Mouse (Mus musculus): ENCODE data around the gene Slc25a44.
"Not testable (repeated sequence)": the region's sequence is repeated elsewhere in the genome, so short reads cannot be mapped to it uniquely, and the experiment has no call there.

Slc25a44 gene

DNA sequence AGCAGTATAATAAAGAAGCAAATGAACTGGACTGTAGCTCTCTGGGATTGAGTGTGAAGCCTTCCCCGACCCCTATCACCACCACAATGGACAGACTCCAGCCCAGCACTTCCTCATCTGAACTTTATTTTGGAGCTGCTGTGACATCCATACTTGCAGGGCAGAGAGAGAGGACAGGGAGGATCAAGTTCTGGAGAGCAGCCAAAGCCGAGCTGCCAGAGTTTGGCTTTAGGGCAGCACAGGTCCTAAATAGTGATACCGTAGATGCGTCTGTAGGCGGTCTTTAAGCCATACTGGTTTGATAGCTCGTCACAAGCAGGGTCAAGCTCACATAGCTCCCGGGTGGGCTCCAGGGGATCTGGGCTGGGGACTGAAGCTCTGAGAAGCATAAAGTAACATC, 56.4 kb downstream of the Slc25a44 start:
- not testable (repeated sequence) for DNase-seq (ENCODE audit: low read depth)

GRCm38 (mm10) chr3:88367517-88367916, 57.4 kb downstream of the Slc25a44 start:
- DNase-seq (ENCODE audit: low read depth), result not testable (repeated sequence)

- DNase-seq (ENCODE audit: low read depth), result not testable (repeated sequence)
Observed at GRCm38 (mm10) chr3:88366830-88367428, 58.0 kb downstream of the Slc25a44 start.

- DNase-seq (ENCODE audit: low read depth), result no peak
Observed at GRCm38 (mm10) chr3:88365705-88366361, 59.1 kb downstream of the Slc25a44 start.

DNA sequence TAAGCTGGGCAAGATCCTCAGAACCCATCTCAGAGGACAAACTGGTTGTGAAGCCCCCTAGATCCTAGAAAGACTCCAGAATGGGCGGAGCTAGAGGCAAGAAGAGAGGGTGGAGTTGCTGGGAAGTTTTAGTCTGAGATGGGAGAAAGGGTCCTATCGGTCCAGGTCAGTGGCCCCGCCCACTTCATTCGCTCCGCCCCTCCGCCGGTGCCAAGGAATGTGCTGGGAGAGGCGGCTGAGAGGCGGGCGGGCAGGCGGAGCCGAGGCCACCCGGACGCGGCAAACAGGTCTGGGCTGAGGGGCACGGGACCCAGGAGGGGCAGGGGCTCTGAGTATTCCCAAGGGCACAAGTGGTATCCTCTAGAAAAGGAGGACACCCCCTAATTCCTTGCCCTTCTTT, 60.6 kb downstream of the Slc25a44 start, which contains the start of gene Paqr6:
Gene Paqr6, plus strand, starts transcription at position 248 of the 400 bp plus-strand sequence.
- no peak for DNase-seq (ENCODE audit: low read depth)

DNA sequence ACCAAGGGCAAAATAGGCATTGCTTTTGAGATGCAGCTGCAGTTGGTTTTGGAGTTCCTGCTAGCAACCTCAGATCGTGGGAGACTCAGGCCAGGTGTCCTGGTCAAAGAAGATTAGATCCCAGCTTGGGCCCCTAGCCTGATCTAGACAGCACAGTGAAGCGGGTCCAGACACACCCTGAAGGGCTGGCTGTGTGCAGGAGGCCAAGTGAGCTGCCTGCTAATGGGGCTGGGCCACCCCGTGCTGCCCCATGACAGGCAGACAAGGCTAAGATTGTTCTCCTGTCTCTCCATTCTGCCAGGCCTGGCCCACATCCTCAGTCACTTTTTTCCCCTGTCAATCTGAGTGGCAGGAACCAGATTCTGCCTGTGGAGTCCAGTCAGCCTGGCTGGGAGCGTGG, 61.2 kb downstream of the Slc25a44 start:
- no peak for DNase-seq (ENCODE audit: low read depth)

DNA sequence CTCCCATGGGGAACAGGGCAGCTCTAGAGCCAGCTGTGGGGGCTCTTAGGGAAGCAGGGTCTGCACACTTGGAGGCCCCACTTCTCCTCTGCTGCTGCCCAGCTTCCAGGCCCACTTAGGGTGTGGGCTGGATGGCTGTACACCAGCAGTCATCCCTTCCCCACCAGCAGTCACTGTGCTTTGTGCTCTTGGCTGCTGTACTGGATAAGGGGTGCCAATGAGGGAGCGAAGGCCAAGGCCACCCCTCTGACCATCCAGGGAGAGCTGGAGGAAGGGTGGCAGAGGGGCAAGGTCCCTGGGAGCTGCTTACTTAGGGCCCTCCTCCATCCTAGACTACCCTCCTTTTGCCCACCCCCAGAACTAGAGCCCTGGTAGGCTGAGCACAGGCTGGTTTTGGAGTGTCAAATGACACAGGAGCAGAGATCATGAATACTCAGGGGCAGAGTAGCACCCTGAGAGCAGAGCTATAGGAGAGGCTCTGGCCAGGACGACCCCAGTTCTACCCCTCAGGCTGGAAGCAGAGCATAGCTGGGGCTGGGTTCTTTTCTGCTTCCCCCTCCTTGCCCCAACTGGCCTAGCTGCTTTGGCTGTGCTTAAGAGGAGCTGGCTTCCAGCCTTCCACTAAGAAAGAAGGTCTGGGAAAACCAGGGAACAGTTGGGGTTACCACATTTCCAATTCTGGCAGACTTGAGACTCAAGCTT, 63.2 kb downstream of the Slc25a44 start:
- DNase-seq (ENCODE audit: low read depth), result no peak

- no peak for DNase-seq (ENCODE audit: low read depth)
Observed at GRCm38 (mm10) chr3:88361096-88361495, 63.8 kb downstream of the Slc25a44 start.
